Mouse (Mus musculus): ENCODE measurements around the gene Pnp. TPM values are rescaled to one million over a fixed set of nuclear protein-coding genes. Genes with fewer than 3 reads are reported as not detected.
"Not testable (repeated sequence)": the region's sequence is repeated elsewhere in the genome, so short reads cannot be mapped to it uniquely, and the experiment has no call there.

Gene Pnp
- total RNA-seq, 2 experiments from 2014 or later = 11.7 to 13.3 TPM

DNA sequence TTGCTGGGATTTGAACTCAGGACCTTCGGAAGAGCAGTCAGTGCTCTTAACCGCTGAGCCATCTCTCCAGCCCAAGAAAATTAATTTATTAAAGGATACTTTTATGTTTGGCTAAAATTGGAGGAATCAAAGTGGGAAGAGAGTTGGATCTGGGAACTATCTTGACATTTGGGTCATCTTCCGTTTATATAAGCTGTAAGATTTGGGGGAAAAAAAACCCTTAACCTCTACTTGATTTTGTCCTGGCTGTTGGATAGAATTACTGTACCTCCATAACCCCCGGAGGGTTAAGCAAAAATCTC is 26.1 kb upstream of the Pnp start:
- no peak overlapping the region for H3K27ac ChIP-seq
- TF ChIP-seq CTCF (IDR thresholded peaks at IDR 0.05) = no peak; the same call in 1 of the 2 replicates
- intact Hi-C loops (cut with DNase I) = no loop called here
- H3K4me3 ChIP-seq = no peak overlapping the region
- no peak for DNase-seq (ENCODE audit: extremely low spot score in 1 of 2, low spot score in 2 of 2)

DNA sequence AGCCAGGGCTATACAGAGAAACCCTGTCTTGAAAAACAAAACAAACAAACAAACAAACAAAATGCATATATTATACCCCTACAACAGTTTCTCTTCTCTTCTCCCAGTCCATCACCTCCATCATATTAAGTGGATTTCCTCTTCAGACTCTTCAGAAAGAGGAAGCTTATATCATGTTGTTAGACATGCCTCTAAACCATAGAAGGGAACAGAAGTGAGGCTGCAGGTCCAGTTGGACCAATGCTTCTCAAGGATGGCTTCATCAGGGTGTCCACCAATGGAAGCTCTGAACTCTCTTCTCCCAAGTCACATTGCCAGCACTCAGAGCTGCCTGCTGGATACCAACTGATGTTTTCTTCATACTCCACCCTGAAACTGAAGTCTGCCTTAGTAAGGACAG is 25.6 kb upstream of the Pnp start:
- H3K27ac ChIP-seq; H3K4me3 ChIP-seq; intact Hi-C loops (cut with DNase I); DNase-seq (ENCODE audit: extremely low spot score in 1 of 2, low spot score in 2 of 2): not testable (repeated sequence)

DNA sequence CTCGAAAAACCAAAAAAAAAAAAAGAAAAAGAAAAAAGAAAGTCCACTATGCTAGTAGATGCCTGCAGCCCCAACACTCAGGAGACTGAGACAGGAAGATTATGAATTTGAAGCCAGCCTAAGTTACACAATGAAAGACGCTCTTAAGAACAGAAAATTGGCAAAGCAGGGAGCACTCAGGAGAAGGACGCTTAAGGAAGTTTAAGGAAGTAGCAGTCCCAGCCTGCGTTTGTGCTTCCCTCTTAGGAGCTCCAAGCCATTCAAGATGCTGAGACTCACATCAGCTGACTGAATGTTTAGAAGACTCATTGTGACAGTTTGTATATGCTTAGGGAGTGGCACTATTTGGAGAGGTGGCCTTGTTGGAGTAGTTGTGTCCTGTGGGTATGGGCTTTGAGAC is 22.8 kb upstream of the Pnp start:
- Histone ChIP-seq H3K27ac (no peak overlapping the region), H3K4me3 (no peak overlapping the region)
- intact Hi-C loops (cut with DNase I) = no loop called here
- DNase-seq (ENCODE audit: extremely low spot score in 1 of 2, low spot score in 2 of 2) = no peak
- no peak for TF ChIP-seq CTCF (IDR thresholded peaks at IDR 0.05)

DNA sequence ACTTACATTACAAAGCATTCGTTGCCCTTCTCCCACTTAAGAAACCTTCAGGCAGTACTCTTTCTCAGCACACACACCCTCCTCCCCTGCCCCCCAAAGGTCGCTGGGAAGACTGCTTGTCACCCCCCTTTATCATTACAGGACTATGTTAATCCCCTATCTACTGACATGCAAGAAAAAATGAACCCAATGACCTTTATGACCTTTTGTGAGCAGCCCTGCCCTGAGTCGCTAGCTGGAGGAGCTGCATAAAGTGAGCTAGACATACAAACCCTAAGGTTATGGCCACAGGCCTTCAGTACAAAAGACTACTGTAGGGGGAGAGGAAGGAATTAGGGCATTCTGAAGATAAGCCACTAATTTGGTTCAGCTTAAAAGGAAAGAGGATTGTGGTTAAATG is 19.5 kb upstream of the Pnp start:
- Histone ChIP-seq H3K4me3 (no peak overlapping the region), H3K27ac (no peak overlapping the region)
- no peak for TF ChIP-seq CTCF (IDR thresholded peaks at IDR 0.05)
- no peak for DNase-seq (ENCODE audit: extremely low spot score in 1 of 2, low spot score in 2 of 2)
- intact Hi-C loops (cut with DNase I) = no loop called here

DNA sequence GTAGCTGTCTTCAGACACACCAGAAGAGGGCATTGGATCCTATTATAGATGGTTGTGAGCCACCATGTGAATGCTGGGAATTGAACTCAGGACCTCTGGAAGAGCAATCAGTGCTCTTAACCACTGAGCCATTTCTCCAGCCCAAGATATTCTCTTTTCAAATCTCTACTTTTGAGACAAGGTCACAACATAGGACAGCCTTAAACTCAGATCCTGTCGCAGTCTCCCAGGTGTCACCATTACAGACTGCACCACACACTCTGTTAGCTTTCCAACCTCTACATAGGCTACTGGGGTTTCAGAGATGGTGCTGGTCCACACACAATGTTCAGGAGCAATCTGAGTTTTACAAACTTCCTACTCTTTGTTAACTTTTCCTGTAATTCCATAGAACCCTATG is 7.4 kb upstream of the Pnp start:
- H3K27ac ChIP-seq; DNase-seq (ENCODE audit: extremely low spot score in 1 of 2, low spot score in 2 of 2); intact Hi-C loops (cut with DNase I): not testable (repeated sequence)
- peak overlapping the region; percentile 82; the same call in 1 of the 2 replicates for H3K4me3 ChIP-seq

DNA sequence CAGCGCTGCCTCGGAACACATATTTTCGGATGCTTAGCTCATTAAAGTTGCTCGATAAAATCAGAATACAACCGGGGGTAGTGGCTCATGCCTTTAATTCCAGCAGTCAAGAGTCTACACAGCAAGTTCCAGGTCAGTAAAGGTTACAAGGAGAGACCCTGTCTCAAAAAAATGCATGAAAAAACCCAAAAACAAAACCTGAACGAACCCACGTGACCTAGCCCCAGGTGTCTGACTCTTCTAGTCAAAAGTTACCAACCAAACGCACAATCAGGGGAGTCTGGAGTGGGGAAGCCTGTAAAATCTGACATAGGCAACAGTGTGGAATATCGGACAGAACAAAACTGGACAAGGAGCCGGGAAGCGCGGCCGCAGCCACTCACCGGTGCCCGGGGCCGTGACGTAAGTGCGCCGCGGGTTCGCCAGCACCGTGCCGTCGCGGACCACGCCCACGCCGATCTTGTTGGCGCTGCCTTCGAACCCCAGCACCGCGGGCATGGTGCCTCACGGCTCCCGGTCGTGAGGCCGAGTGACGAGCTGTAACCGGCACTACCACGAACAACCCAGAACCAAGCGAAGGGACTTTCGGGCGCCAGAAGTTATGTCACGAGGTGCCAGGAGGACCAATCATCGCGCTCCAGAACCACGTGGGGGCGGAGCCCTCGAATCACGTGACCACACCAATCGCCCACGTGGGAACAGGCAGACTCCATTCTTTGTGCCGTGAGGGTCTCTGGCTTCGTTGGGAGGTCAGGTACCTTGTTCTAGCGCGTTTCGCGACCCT is 6.4 kb upstream of the Pnp start, which contains the start of the genes Osgep and Apex1:
Gene Osgep, minus strand, starts transcription at position 613 of the 784 bp plus-strand sequence.
Gene Apex1, plus strand, starts transcription at position 688 of the 784 bp plus-strand sequence.
- peak within 1 kb of the TSS; percentile 82 for H3K4me3 ChIP-seq
- peak; percentile 95 to 97 for DNase-seq (ENCODE audit: extremely low spot score in 1 of 2, low spot score in 2 of 2)
- peak within 1 kb of the TSS; percentile 94 for H3K27ac ChIP-seq
- TF ChIP-seq CTCF (IDR thresholded peaks at IDR 0.05) = no peak
- intact Hi-C loops (cut with DNase I) = loop anchor here (1.0 to 2.0 kb wide), 2 partner anchors 118 to 139 kb away; partner anchors contain the start of genes Ccnb1ip1 and Parp2

DNA sequence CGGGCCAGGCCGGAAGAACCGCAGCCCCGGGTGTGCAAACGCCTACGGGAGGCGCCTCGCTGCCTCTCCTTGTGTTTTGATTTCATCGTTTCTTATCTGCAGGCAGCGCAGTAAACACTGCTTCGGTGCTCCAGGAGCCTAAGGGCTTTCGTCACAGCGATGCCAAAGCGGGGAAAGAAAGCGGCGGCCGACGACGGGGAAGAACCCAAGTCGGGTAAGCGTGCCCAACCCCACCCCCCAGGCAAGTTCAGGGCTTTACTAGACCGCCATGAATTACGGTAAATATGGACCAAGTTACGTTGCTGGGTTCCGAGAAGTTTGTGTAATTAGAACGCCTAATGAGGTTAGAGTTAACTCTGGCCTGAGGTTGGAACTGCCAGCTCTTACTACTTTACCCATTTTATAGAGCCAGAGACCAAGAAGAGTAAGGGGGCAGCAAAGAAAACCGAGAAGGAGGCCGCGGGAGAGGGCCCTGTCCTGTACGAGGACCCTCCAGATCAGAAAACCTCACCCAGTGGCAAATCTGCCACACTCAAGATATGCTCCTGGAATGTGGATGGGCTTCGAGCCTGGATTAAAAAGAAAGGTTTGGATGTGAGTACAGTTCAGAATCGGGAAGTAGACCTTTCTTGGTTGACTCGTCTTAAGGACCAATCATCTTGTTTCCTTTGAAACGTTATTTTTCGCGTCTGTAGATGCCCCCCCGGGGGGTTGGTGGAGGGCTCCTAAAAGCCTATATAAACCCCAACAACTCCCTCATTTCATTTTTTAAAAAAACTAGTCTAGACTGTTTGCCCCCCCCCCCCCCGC is 5.6 kb upstream of the Pnp start:
- DNase-seq (ENCODE audit: extremely low spot score in 1 of 2, low spot score in 2 of 2) = no peak
- intact Hi-C loops (cut with DNase I) = loop anchor here (2.0 kb wide), 1 partner anchor 119 kb away; the partner anchor contains the start of genes Ccnb1ip1 and Parp2
- Histone ChIP-seq H3K4me3 (peak overlapping the region; percentile 82), H3K27ac (peak overlapping the region; percentile 94)
- TF ChIP-seq CTCF (IDR thresholded peaks at IDR 0.05) = no peak

DNA sequence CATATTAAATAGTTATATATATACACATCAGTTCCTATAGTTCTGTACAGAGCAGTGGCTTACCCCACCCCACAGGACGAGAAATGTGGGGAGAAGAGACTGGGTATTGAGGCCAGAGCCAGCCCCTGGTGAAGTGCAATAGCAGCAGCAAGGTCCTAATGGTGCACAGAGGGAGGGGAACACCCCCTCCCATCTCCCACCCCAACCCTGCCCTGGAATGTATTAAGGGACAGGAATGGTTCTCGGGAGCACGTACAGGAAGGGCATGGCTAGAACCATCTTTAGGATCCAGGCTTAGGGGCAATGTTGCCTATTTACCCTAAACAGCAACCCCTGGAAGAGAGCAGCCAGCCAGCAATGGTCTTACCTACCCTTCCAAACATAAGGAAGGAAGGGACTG is 3.5 kb upstream of the Pnp start:
- Histone ChIP-seq H3K27ac (no peak overlapping the region), H3K4me3 (no peak overlapping the region)
- TF ChIP-seq CTCF (IDR thresholded peaks at IDR 0.05) = no peak
- intact Hi-C loops (cut with DNase I) = no loop called here
- no peak for DNase-seq (ENCODE audit: extremely low spot score in 1 of 2, low spot score in 2 of 2)

DNA sequence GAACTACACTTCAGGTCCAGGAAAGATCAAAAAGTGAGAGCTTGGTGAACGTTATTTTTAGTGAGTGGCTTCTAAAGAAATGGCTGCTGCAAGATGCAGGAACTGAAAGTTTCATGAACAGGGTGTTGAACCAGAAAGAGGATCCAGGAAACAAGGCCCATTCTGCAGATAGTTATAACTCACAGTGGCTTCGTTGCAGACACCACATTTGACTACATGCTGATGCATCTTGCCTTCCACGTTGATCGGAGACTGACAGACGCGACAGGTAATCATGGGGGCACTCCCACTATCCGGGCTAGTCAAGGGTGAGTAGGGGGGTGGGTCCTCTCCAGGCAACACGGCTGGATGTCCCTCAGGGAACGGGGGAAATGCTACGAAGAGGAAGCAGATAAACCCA is 931 bp upstream of the Pnp start:
- no peak for TF ChIP-seq CTCF (IDR thresholded peaks at IDR 0.05)
- peak overlapping the region; percentile 96 for H3K27ac ChIP-seq
- intact Hi-C loops (cut with DNase I) = loop anchor here (2.0 kb wide), 2 partner anchors 15 to 159 kb away; partner anchors contain the start of gene Gm49342
- peak overlapping the region; percentile 72 for H3K4me3 ChIP-seq
- DNase-seq (ENCODE audit: extremely low spot score in 1 of 2, low spot score in 2 of 2) = peak in 1 of 2 experiments; percentile 19

DNA sequence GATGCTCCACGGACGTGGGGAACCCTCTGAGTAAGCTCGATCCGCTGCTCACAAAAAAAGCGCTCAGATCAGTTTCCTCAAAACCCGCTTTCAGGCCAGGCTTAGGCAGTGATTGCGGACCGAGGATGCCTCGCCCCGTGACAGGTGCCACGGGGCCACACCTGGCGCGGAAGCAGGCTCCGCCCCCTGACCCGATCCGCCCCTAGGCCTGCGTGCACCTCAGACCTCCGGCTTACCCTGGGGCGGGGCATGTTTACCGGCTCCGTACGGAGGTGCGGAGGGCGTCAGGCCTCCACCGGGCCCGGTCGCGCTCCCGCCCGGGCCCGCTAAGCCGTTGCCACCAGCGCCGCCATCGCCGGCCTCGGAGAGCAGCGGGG is 517 bp upstream of the Pnp start:
- no peak for TF ChIP-seq CTCF (IDR thresholded peaks at IDR 0.05)
- Histone ChIP-seq H3K27ac (peak overlapping the region; percentile 96), H3K4me3 (peak overlapping the region; percentile 72)
- intact Hi-C loops (cut with DNase I) = loop anchor here (2.0 kb wide), 2 partner anchors 14 to 158 kb away; partner anchors contain the start of gene Gm49342
- DNase-seq (ENCODE audit: extremely low spot score in 1 of 2, low spot score in 2 of 2) = no peak

DNA sequence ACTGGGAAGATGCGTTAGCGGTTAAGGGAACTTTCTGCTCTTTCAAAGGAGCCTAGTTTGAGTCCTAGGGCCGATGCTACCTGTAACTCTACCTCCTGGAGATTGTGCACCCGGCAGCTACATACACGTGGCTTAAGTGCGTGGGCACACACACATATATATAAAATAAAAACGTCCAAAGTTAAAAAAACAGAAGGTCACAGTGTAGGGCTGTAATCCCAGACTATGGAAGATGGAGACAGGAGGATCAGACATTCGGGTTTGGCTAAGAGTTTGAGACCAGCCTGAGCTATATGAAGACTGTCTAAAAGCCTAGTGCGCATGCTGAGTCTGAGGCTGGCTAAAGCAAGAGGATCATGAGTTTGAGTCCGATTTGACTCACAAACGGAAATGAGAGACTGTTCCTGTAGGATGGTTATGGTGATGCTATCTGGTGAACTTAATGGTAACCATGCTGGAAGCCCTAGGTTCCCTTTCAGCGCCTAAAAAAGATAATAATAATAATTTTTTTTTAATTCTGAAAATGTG is 675 bp downstream of the Pnp start:
- TF ChIP-seq CTCF (IDR thresholded peaks at IDR 0.05) = no peak
- Histone ChIP-seq H3K4me3 (peak overlapping the region; percentile 72), H3K27ac (peak overlapping the region; percentile 80)
- DNase-seq (ENCODE audit: extremely low spot score in 1 of 2, low spot score in 2 of 2) = no peak
- intact Hi-C loops (cut with DNase I) = loop anchor here (1.0 to 2.0 kb wide), 3 partner anchors 13 to 157 kb away; partner anchors contain the start of gene Gm49342

DNA sequence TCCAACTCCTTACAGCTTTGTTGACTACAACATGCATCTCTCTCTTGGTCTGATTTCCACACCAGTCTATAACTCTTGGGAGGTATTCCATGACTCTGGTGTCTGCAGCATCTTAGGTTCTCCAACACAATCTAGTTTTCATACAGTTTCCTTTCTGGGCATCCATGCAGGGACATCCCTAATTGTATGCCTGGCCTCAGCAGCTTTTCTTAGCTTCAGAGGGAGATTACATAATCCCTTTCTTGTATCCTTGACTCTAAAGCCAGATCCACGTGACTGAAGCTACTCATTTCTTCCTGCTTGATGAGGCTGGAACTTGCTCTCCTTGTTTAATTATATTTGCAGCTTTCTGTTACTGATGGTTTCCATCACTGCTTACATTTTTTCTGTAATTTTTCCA is 5.8 kb downstream of the Pnp start:
- DNase-seq (ENCODE audit: extremely low spot score in 1 of 2, low spot score in 2 of 2) = no peak
- H3K4me3 ChIP-seq = no peak overlapping the region
- H3K27ac ChIP-seq = no peak overlapping the region
- intact Hi-C loops (cut with DNase I) = no loop called here
- no peak for TF ChIP-seq CTCF (IDR thresholded peaks at IDR 0.05)
